Mouse (Mus musculus) B cell, adult (primary cell): ENCODE data around the gene Hpse. TPM values are rescaled to one million over a fixed set of nuclear protein-coding genes. Genes with fewer than 3 reads are reported as not detected.

Source experiments
- total RNA-seq: library from RNA; stranded (reverse); gene quantifications from 4 replicates; pipeline ENCODE4 v1.2.4, GENCODE M21; 2023; ENCODE audit not compliant: inconsistent age

Gene Hpse
- 14.0 to 18.6 TPM (median 15.0 TPM) in 4 replicates for total RNA-seq

GRCm38 (mm10) chr5:100719235-100720088 is at the start of gene Hpse:
TSS of gene Hpse (minus strand) at chr5:100719716.

GRCm38 (mm10) chr5:100674711-100675376 is 44.7 kb downstream of the Hpse start, which contains the start of gene Coq2:
TSS of gene Coq2 (minus strand) at chr5:100675140.

Other genes starting within 250 kb of the Hpse start
- 18.3 to 32.7 TPM (median 25.2 TPM) in 4 replicates for gene Lin54, start 219.1 kb downstream of the Hpse start, total RNA-seq
- gene Cops4, start 201.4 kb downstream of the Hpse start, total RNA-seq, result 72.2 to 75.4 TPM (median 74.6 TPM) in 4 replicates
- 436 to 464 TPM (median 452 TPM) in 4 replicates for gene Plac8, start 147.5 kb downstream of the Hpse start, total RNA-seq
- gene Coq2, start 44.6 kb downstream of the Hpse start, total RNA-seq, result 49.1 to 52.3 TPM (median 51.5 TPM) in 4 replicates
- gene Helq, start 78.9 kb upstream of the Hpse start, total RNA-seq, result 26.0 to 30.7 TPM (median 27.8 TPM) in 4 replicates
- 57.0 to 67.4 TPM (median 63.4 TPM) in 4 replicates for gene Mrps18c, start 78.9 kb upstream of the Hpse start, total RNA-seq
- 13.3 to 18.4 TPM (median 17.1 TPM) in 4 replicates for gene Abraxas1, start 101.2 kb upstream of the Hpse start, total RNA-seq
- 7.6 to 10.6 TPM (median 9.8 TPM) in 4 replicates for gene Gpat3, start 126.0 kb upstream of the Hpse start, total RNA-seq